Mouse (Mus musculus) mammary gland, adult 2 months (tissue): ENCODE measurements around the gene Tmtc2. TPM values are rescaled to one million over a fixed set of nuclear protein-coding genes. Genes with fewer than 3 reads are reported as not detected.

Experiments used
- polyA plus RNA-seq: library from polyadenylated mRNA; depleted of rRNA; stranded (reverse); fragments of >200 nt; gene quantifications from 2 replicates; pipeline ENCODE4 v1.2.3, GENCODE M21; 2012; ENCODE audit warnings: low replicate concordance; rRNA removed

The Tmtc2 gene
- 1.0 and 2.3 TPM in 2 replicates for polyA plus RNA-seq

DNA sequence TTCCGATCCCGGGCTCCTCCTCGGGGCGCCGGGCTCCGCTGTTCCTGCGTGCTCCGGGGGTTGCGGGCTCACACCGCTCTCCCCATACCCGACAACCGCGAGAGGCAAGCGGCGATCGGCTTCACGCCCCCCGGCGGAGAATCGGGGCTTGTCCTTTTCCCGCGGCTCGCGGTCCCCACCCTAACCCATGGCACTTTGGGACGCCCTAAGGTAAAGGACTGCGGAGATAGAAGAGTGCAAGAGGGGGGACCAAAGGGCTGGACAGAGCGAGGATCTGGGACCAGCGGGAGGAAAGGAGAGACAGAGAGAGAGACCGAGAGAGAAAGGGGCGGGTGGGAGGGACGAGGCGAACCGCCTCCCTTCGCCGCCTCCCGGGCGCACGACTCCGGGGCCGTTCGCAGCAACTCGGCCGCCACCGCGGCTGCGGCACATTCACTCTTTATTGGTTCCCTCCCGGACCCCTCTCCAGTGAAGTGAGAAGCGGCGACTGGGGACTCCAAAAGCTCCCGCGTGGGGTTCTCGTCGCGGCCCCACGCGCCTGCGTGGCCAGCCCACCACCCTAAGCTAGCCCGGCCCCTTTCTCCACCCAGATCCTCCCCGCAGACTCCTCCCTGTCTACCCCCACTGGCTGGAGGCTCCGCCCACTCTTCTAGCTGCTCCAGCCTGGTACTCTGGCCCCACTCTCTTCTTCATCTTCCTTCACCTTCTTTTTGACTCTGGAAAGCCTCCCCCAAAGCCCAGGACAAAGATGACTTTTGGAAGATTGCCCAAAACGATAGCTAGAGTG lies at the start of gene Tmtc2:
Gene Tmtc2 (minus strand): TSS at position 544 of the 787 bp plus-strand sequence.

